Mouse (Mus musculus) liver, postnatal 0 days (tissue): Measurements from ENCODE around the gene Mgat4e.

Source experiments
- CTCF ChIP-seq: sonication (generic); IDR thresholded peaks from 2 replicates; pipeline ENCODE4 v1.5.1; 2016; ENCODE audit warnings: antibody characterized with exemption, low read depth
- EP300 ChIP-seq: IDR thresholded peaks from 2 replicates; pipeline ENCODE4 v1.6.1; 2016; ENCODE audit warnings: antibody characterized with exemption, low read depth, mild to moderate bottlenecking

- TF ChIP-seq CTCF (no peak), EP300 (no peak)
Measured at GRCm38 (mm10) chr1:134495991-134496390, 53.5 kb downstream of the Mgat4e start.
